Mouse (Mus musculus) gastrocnemius, postnatal 10 days (tissue): ENCODE results near the gene Naip2. TPM values are rescaled to one million over a fixed set of nuclear protein-coding genes. Genes with fewer than 3 reads are reported as not detected.

Experiments
- DNase-seq: peaks from one replicate; pipeline ENCODE4 v3.0.0; 2021; ENCODE audit warnings: mixed read lengths
- total RNA-seq, 2 experiments: library from RNA; stranded (reverse); gene quantifications; 2 replicates each; pipeline ENCODE4 v1.2.3; 2021

Naip2 gene
- total RNA-seq, 2 experiments from 2014 or later = 0.19 to 0.38 TPM

- no peak for DNase-seq
These were observed 89.5 kb downstream of the Naip2 start for GRCm38 (mm10) chr13:100112218-100112972.

- peak; percentile 84 for DNase-seq
These were observed 94.0 kb downstream of the Naip2 start, which contains the start of gene Serf1 for GRCm38 (mm10) chr13:100107652-100108472. Serf1 (plus strand) TSS chr13:100108012.

DNA sequence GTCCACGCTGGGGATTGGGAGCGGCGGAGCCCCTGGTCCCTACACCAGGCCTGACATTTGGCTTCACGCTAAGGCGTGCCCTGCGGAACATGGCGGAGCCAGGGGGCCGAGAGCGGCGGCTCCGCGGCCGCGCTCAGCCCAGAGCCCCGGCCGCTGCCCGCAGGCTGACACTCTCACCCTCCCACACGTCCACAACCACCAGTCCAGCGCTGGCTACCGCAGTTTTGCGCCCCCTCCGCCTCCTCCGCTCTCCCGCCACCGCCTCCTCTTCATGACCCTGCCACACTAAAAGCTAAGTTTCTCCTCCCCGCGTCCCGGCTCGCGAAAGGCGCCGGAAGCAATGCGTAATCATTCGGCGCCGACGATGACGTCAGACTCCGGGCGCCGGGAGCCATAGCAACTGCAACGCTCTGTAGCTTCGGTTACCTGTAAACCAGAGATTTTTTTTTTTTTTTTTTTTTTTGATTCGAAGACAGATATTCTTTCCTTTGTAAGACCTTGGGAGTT lies 98.1 kb downstream of the Naip2 start, which contains the start of gene Bdp1:
Gene Bdp1 (minus strand): TSS at position 323 of the 507 bp plus-strand sequence.
- peak; percentile 97 for DNase-seq

GRCm38 (mm10) chr13:100103052-100103658 lies 98.7 kb downstream of the Naip2 start:
- no peak for DNase-seq

DNA sequence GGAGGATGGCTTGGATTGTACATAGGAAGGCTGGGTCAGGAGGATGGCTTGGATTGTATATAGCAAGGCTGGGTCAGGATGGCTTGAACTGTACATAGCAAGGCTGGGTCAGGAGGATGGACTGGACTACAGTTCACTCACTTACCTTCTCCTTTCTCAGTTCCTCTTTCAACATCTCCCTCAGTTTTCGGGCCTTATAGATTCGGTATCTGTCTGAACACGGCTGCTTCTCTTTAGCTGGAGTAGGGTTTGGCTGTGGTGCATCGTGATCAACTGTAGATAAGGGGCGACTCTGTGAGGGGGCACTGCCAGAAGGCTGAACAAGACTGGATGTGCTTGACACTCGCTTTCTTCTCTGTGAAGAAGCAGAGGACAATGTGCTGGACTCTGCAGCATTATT lies 103.1 kb downstream of the Naip2 start:
- DNase-seq = no peak

Other genes with a start within 250 kb of the Naip2 start
- 10 to 100 TPM; 30.5 to 31.5 TPM for gene Mccc2, start 186.5 kb downstream of the Naip2 start, total RNA-seq
- 10 to 100 TPM; 10.9 to 19.6 TPM for gene Bdp1, start 98.0 kb downstream of the Naip2 start, total RNA-seq
- gene Serf1, start 94.1 kb downstream of the Naip2 start, total RNA-seq = 10 to 100 TPM; 25.0 to 27.1 TPM
- gene Smn1, start 77.2 kb downstream of the Naip2 start, total RNA-seq = 10 to 100 TPM; 20.5 to 26.2 TPM
- gene Naip5, start 44.2 kb upstream of the Naip2 start, total RNA-seq = under 1 TPM; 0.14 to 0.20 TPM
- gene Naip6, start 115.6 kb upstream of the Naip2 start, total RNA-seq = under 1 TPM; 0.09 to 0.11 TPM